Comparison of ENCODE assay signal across 35 mouse cellular contexts in the genomic region with DNA sequence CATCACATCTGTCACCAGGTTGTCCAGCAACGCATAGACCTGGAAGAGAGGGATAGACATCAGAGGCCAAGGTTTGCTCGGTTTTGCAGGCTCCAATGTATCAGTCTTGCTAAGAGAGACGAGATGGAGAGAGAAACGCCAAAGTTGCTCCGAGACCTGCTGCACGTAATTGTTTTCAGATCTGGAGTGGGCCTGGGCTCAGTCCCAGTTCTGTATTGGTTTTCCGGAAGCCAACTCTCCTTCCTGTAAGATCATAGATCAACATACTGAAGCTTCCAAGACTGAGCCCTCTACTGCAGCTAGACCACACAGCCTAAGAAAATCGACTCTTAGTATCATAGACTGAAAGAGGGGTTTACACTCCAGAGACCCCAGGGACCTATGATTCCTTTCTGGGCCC. TPM values are rescaled to one million over a fixed set of nuclear protein-coding genes. Genes with fewer than 3 reads are reported as not detected.
"Had no signal": no experiment of that assay in that cellular context is flagged by ENCODE, and none has a peak within 500 bp of the region (broad histone marks: within the 10 kb centered on the region; RNA-seq: fewer than 3 reads in every experiment).

No protein-coding gene starts in this region.

- H3K27ac ChIP-seq: heart, embryonic 10.5 days; heart, embryonic 13.5 days; heart, embryonic 15.5 days; hindbrain, embryonic 10.5 days; hindbrain, embryonic 12.5 days; hindbrain, embryonic 13.5 days; hindbrain, embryonic 14.5 days; hindbrain, embryonic 15.5 days; hindbrain, postnatal 0 days; intestine, embryonic 15.5 days; layer of hippocampus, adult 2 months had no signal

- H3K27me3 ChIP-seq: intestine, embryonic 15.5 days had no signal

- H3K4me3 ChIP-seq: heart, embryonic 10.5 days; heart, embryonic 12.5 days; heart, embryonic 13.5 days; heart, embryonic 15.5 days; hindbrain, embryonic 10.5 days; hindbrain, embryonic 12.5 days; hindbrain, embryonic 13.5 days; hindbrain, embryonic 15.5 days; intestine, embryonic 15.5 days; layer of hippocampus, adult 2 months had no signal

- H3K4me2 ChIP-seq: heart, embryonic 11.5 days; heart, embryonic 12.5 days; heart, embryonic 13.5 days; hindbrain, embryonic 12.5 days; hindbrain, embryonic 13.5 days; hindbrain, embryonic 14.5 days; hindbrain, embryonic 15.5 days; intestine, embryonic 15.5 days had no signal

- ATAC-seq: hindbrain, embryonic 16.5 days; hindbrain, postnatal 0 days; inflammation-experienced regulatory T-cells, adult 6 months; intestine, embryonic 15.5 days; intestine, embryonic 16.5 days; intestine, postnatal 0 days had no signal

- H3K9ac ChIP-seq: heart, embryonic 12.5 days; heart, embryonic 13.5 days; heart, embryonic 15.5 days; hindbrain, embryonic 12.5 days; hindbrain, embryonic 13.5 days; hindbrain, embryonic 14.5 days; hindbrain, embryonic 15.5 days; intestine, embryonic 15.5 days had no signal

- H3K9me3 ChIP-seq: heart, embryonic 10.5 days; heart, embryonic 12.5 days; heart, embryonic 13.5 days; heart, embryonic 15.5 days; hindbrain, embryonic 10.5 days; hindbrain, embryonic 12.5 days; hindbrain, embryonic 13.5 days; hindbrain, embryonic 15.5 days; intestine, embryonic 15.5 days had no signal

- H3K36me3 ChIP-seq: heart, embryonic 12.5 days; heart, embryonic 13.5 days; hindbrain, embryonic 10.5 days; hindbrain, embryonic 12.5 days; hindbrain, embryonic 13.5 days; hindbrain, embryonic 15.5 days; intestine, embryonic 15.5 days had no signal

- DNase-seq: heart, postnatal 10 days; heart, postnatal 14 days; heart, postnatal 36 days; heart, postnatal 4 days; kidney, adult 11 months; kidney, adult 18-20 months; kidney, adult 2 months; kidney, adult 8-10 months; kidney, adult 9 months; kidney, postnatal 10 days; kidney, postnatal 14 days; kidney, postnatal 25 days; kidney, postnatal 36 days; kidney, postnatal 4 days; layer of hippocampus, adult 9-11 months; layer of hippocampus, postnatal 36 days had no signal

RNA-seq across cellular contexts. Expression of gene Epn3, which starts 1.7 kb away (rescaled TPM):
- polyA plus RNA-seq: inflammation-experienced regulatory T-cells, adult 6 months had no signal

RNA-seq across cellular contexts. Expression of gene Spata20, which starts 15.5 kb away (rescaled TPM):
- polyA plus RNA-seq: heart, embryonic 10.5 days; heart, embryonic 11.5 days; heart, embryonic 12.5 days; heart, embryonic 14.5 days; hindbrain, embryonic 11.5 days; inflammation-experienced regulatory T-cells, adult 6 months; intestine, postnatal 0 days had no signal

RNA-seq across cellular contexts. Expression of gene Mycbpap, which starts 20.1 kb away (rescaled TPM):
- polyA plus RNA-seq: inflammation-experienced regulatory T-cells, adult 6 months had no signal

RNA-seq across cellular contexts. Expression of gene Cacna1g, which starts 27.5 kb away (rescaled TPM):
- polyA plus RNA-seq: inflammation-experienced regulatory T-cells, adult 6 months had no signal
